Mouse (Mus musculus): ENCODE measurements around the gene Atad5.

DNA sequence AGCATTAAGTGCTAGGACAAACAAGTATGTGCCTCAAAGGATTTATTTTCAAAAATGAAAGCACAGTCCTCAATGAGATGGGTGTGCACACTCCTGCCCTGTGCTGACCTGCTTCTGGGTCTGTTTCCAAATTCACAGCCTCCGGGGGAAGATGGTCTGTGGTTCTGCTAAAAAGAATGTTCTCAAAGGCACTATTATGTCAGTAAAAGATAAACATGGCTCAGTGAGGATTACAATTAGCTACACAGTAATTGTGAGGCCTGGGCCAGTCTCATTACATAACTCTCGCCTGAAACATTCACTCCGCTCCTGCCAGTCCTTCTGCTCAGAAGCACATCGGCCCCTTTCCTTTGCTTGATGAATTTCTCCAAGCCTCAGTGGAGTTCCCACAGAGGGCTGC is 27.0 kb upstream of the Atad5 start:
- TF ChIP-seq GATA1 (IDR thresholded peaks at IDR 0.05; ENCODE audit: borderline replicate concordance, low read length) (no peak), FLI1 (IDR thresholded peaks at IDR 0.05; ENCODE audit: low read length) (no peak)
